Mouse (Mus musculus): ENCODE measurements around the gene Syt1.

GRCm38 (mm10) chr10:108450401-108450800 is 560.4 kb downstream of the Syt1 start:
- TF ChIP-seq CTCF (IDR thresholded peaks at IDR 0.05; ENCODE audit: extremely low read depth, insufficient read length, insufficient replicate concordance, low read depth, low read length) (no peak), POLR2A (IDR thresholded peaks at IDR 0.05; ENCODE audit: low read depth, low read length) (no peak)
